8 mouse cellular contexts compared by ENCODE assay signal in the genomic region with DNA sequence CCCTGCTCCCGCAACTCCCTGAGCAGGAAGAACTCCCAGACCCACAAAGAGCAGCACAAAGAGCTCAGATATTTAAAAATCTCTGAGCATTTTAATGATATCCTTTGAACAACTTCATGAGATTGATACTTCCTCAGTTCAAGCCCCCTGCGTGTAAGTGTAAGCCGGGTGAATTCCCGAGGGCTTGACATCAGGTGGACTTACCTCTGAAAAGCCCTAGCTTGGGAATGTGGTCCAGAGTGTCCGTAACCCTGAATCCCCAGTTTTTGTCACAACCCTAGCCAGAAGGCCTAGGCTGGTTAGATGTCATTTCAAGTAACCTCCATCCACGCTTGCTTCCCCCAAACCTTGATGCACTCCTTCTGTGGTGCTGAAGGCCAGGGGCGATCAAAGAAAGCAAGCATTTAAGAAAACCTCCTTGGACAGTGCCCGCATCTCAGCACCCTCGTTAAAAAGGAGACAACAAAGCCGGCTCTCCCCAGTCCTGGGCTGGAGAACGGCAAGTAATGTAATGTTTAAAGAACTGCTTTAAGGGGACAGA. TPM values are rescaled to one million over a fixed set of nuclear protein-coding genes. Genes with fewer than 3 reads are reported as not detected.
DNase-seq lines count a peak whose midpoint lies in the region; ATAC-seq and TF ChIP-seq lines count a peak whose summit lies in the region.

No protein-coding gene starts in this region.

- H3K4me2 ChIP-seq in lung, embryonic 15.5 days = peak overlapping the region; percentile 89
- H3K4me2 ChIP-seq in intestine, embryonic 15.5 days (replicated peaks) = peak overlapping the region; percentile 85
- peak overlapping the region; percentile 75 for H3K4me2 ChIP-seq in neural tube, embryonic 13.5 days

- no peak for TF ChIP-seq CTCF in embryonic fibroblast, embryonic 13.5 days (IDR thresholded peaks at IDR 0.05; ENCODE audit: borderline replicate concordance, insufficient read depth, low read length)

- 41% methylated on average over 11 of the region's 11 CpGs for WGBS in lung, embryonic 15.5 days
- WGBS in intestine, embryonic 15.5 days = 46% methylated on average over 11 of the region's 11 CpGs
- WGBS in neural tube, embryonic 13.5 days = 55% methylated on average over 11 of the region's 11 CpGs

- H3K36me3 ChIP-seq in lung, embryonic 15.5 days = no peaks in the 10 kb centered on the region
- no peaks in the 10 kb centered on the region for H3K36me3 ChIP-seq in intestine, embryonic 15.5 days
- H3K36me3 ChIP-seq in neural tube, embryonic 13.5 days = 0 out of 2 replicates have a peak, but pooled peaks cover 3% of the 10 kb centered on the region

- H3K9ac ChIP-seq in lung, embryonic 15.5 days = peak overlapping the region; percentile 52
- peak overlapping the region; percentile 48 for H3K9ac ChIP-seq in intestine, embryonic 15.5 days
- H3K9ac ChIP-seq in neural tube, embryonic 13.5 days = peak overlapping the region; percentile 70

- H3K4me1 ChIP-seq in lung, embryonic 15.5 days = peaks cover 12% of the 10 kb centered on the region; the same call in 1 of the 2 replicates
- no peaks in the 10 kb centered on the region for H3K4me1 ChIP-seq in embryonic fibroblast, embryonic 13.5 days (ENCODE audit: control insufficient read depth, insufficient read depth, low read length)
- peaks cover 3% of the 10 kb centered on the region; the same call in 1 of the 2 replicates for H3K4me1 ChIP-seq in intestine, embryonic 15.5 days (replicated peaks)
- H3K4me1 ChIP-seq in neural tube, embryonic 13.5 days (replicated peaks) = peaks cover 20% of the 10 kb centered on the region

- peak overlapping the region; percentile 80 for H3K27ac ChIP-seq in lung, embryonic 15.5 days
- H3K27ac ChIP-seq in embryonic fibroblast, embryonic 13.5 days (ENCODE audit: insufficient read depth, low read length) = no peak overlapping the region
- peak overlapping the region; percentile 42 for H3K27ac ChIP-seq in intestine, embryonic 15.5 days
- peak overlapping the region; percentile 59 for H3K27ac ChIP-seq in neural tube, embryonic 13.5 days (replicated peaks)

- DNase-seq in lung, postnatal 36 days = no peak
- no peak for DNase-seq in adrenal gland, postnatal 25 days
- DNase-seq in cerebellum, adult 8-10 months = no peak
- DNase-seq in adrenal gland, adult 18-20 months (ENCODE audit: low spot score in 2 of 2) = no peak

- no peaks in the 10 kb centered on the region for H3K9me3 ChIP-seq in lung, embryonic 15.5 days
- H3K9me3 ChIP-seq in intestine, embryonic 15.5 days = no peaks in the 10 kb centered on the region
- no peaks in the 10 kb centered on the region for H3K9me3 ChIP-seq in neural tube, embryonic 13.5 days

- 0 out of 2 replicates have a peak, but pooled peaks have one; percentile 25 for TF ChIP-seq POLR2A in embryonic fibroblast, embryonic 13.5 days (IDR thresholded peaks at IDR 0.05; ENCODE audit: low read depth, low read length)

- ATAC-seq in lung, embryonic 15.5 days (ENCODE audit: borderline replicate concordance, extremely low read depth, low FRiP score, low TSS enrichment) = no peak; the same call in 1 of the 2 replicates
- ATAC-seq in intestine, embryonic 15.5 days = no peak; the same call in 1 of the 2 replicates
- ATAC-seq in neural tube, embryonic 13.5 days (ENCODE audit: low read depth) = peak; percentile 32

- H3K27me3 ChIP-seq in lung, embryonic 15.5 days = no peaks in the 10 kb centered on the region
- 0 out of 2 replicates have a peak, but pooled peaks cover 3% of the 10 kb centered on the region for H3K27me3 ChIP-seq in intestine, embryonic 15.5 days (replicated peaks)
- H3K27me3 ChIP-seq in neural tube, embryonic 13.5 days = no peaks in the 10 kb centered on the region

- H3K4me3 ChIP-seq in lung, embryonic 15.5 days = peak overlapping the region; percentile 87
- peak overlapping the region; percentile 30 for H3K4me3 ChIP-seq in embryonic fibroblast, embryonic 13.5 days (ENCODE audit: insufficient read depth, low read length)
- peak overlapping the region; percentile 85 for H3K4me3 ChIP-seq in intestine, embryonic 15.5 days (replicated peaks)
- peak overlapping the region; percentile 73 for H3K4me3 ChIP-seq in neural tube, embryonic 13.5 days

RNA-seq across cellular contexts. Expression of gene Urb1, which starts 0.6 kb away (rescaled TPM):
- polyA plus RNA-seq in lung, embryonic 15.5 days (2015; fragmentation: Nextera tagmentation; extraction: Ambion mirVana) = 8.5 and 8.7 TPM in 2 replicates
- polyA plus RNA-seq in embryonic fibroblast, embryonic 13.5 days (2011; ENCODE audit: insufficient read length, low read depth, missing spikeins) = 6.2 and 6.7 TPM in 2 replicates
- 7.0 and 7.6 TPM in 2 replicates for polyA plus RNA-seq in intestine, embryonic 15.5 days (2015; fragmentation: Nextera tagmentation; extraction: Ambion mirVana)
- polyA plus RNA-seq in neural tube, embryonic 13.5 days (2015; fragmentation: Nextera tagmentation; extraction: Ambion mirVana) = 8.8 TPM in 2 replicates
- total RNA-seq in adrenal gland, postnatal 25 days (2021) = 14.3 and 17.2 TPM in 2 replicates
- total RNA-seq in adrenal gland, adult 18-20 months (2021) = 10 to 100 TPM; 17.6 to 18.2 TPM

RNA-seq across cellular contexts. Expression of gene Eva1c, which starts 15.7 kb away (rescaled TPM):
- polyA plus RNA-seq in lung, embryonic 15.5 days (2015; fragmentation: Nextera tagmentation; extraction: Ambion mirVana) = 1.9 and 2.8 TPM in 2 replicates
- polyA plus RNA-seq in embryonic fibroblast, embryonic 13.5 days (2011; ENCODE audit: insufficient read length, low read depth, missing spikeins) = 1.7 and 2.0 TPM in 2 replicates
- polyA plus RNA-seq in intestine, embryonic 15.5 days (2015; fragmentation: Nextera tagmentation; extraction: Ambion mirVana) = 0.70 and 0.78 TPM in 2 replicates
- polyA plus RNA-seq in neural tube, embryonic 13.5 days (2015; fragmentation: Nextera tagmentation; extraction: Ambion mirVana) = 1.8 and 2.9 TPM in 2 replicates
- total RNA-seq in adrenal gland, postnatal 25 days (2021) = 3.1 and 4.1 TPM in 2 replicates
- 1 to 10 TPM; 5.2 to 8.2 TPM for total RNA-seq in adrenal gland, adult 18-20 months (2021)

Comparison
In these comparisons a context has a peak if more than half of its experiments do, and no peak if none do; other contexts are left out.
1. H3K4me3 ChIP-seq: peak in every context shown above with its lines; median percentile 87 in lung, embryonic 15.5 days; 85 in intestine, embryonic 15.5 days; 73 in neural tube, embryonic 13.5 days; 30 in embryonic fibroblast, embryonic 13.5 days.